Mouse (Mus musculus): ENCODE results near the gene Catsperg1. TPM values are rescaled to one million over a fixed set of nuclear protein-coding genes. Genes with fewer than 3 reads are reported as not detected.
"Not testable (repeated sequence)": the region's sequence is repeated elsewhere in the genome, so short reads cannot be mapped to it uniquely, and the experiment has no call there.

The Catsperg1 gene
- polyA plus RNA-seq, 1 experiment from 2014 or later = 1.2 TPM

DNA sequence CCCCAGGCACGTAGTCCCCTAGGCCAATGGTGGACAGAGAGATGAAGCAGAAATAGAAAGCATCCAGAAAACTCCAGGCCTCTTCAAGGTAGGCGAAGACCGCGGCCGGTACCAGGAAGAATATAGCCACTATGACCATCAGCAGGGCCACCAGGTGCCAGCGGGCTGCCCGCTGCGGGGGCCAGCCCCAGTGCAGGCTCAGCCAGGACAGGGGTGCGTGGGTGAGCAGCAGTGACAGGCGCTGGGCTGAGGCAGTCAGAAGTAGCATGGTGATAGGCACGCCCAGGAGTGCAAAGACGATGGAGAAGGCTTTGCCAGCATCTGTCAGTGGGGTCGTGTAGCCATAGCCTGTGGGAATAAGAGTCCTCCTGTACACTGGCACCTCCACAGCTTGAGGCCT, 11.7 kb upstream of the Catsperg1 start:
- no peaks in the 10 kb centered on the region for H3K9me3 ChIP-seq (replicated peaks)
- H3K9ac ChIP-seq = no peak overlapping the region
- H3K4me1 ChIP-seq = peaks cover 9% of the 10 kb centered on the region
- H3K36me3 ChIP-seq (ENCODE audit: poor library complexity, severe bottlenecking) = no peaks in the 10 kb centered on the region
- H3K4me3 ChIP-seq = no peak overlapping the region
- no peak for ATAC-seq
- peaks cover 16% of the 10 kb centered on the region for H3K27me3 ChIP-seq
- WGBS = 75% methylated on average over 13 of the region's 13 CpGs
- H3K27ac ChIP-seq = no peak overlapping the region
- no peak overlapping the region for H3K4me2 ChIP-seq

GRCm38 (mm10) chr7:29224756-29225394, 11.0 kb upstream of the Catsperg1 start:
- Histone ChIP-seq H3K4me1 (peaks cover 9% of the 10 kb centered on the region), H3K4me3 (no peak overlapping the region), H3K36me3 (ENCODE audit: poor library complexity, severe bottlenecking) (no peaks in the 10 kb centered on the region), H3K4me2 (peak overlapping the region; percentile 5; the same call in 1 of the 2 replicates), H3K27me3 (peaks cover 11% of the 10 kb centered on the region; the same call in 1 of the 2 replicates), H3K9me3 (replicated peaks) (peaks cover 3% of the 10 kb centered on the region), H3K9ac (no peak overlapping the region), H3K27ac (no peak overlapping the region)
- WGBS = 14% methylated on average over 16 of the region's 16 CpGs
- ATAC-seq = no peak

GRCm38 (mm10) chr7:29214846-29215245, 1.0 kb upstream of the Catsperg1 start:
- Histone ChIP-seq H3K36me3 (ENCODE audit: poor library complexity, severe bottlenecking) (no peaks in the 10 kb centered on the region), H3K4me1 (no peaks in the 10 kb centered on the region), H3K27ac (no peak overlapping the region), H3K4me3 (no peak overlapping the region), H3K9me3 (replicated peaks) (peaks cover 4% of the 10 kb centered on the region), H3K4me2 (no peak overlapping the region), H3K27me3 (peaks cover 15% of the 10 kb centered on the region), H3K9ac (no peak overlapping the region)
- 48% methylated on average over 15 of the region's 15 CpGs for WGBS
- ATAC-seq = no peak

GRCm38 (mm10) chr7:29214236-29214635, 401 bp upstream of the Catsperg1 start:
- 0 out of 2 replicates have a peak, but pooled peaks have one; percentile 7 for ATAC-seq
- WGBS = 77% methylated on average over 2 of the region's 2 CpGs

GRCm38 (mm10) chr7:29212775-29213560, 867 bp downstream of the Catsperg1 start:
- peaks cover 15% of the 10 kb centered on the region for H3K27me3 ChIP-seq
- not testable (repeated sequence) for H3K27ac ChIP-seq; H3K36me3 ChIP-seq (ENCODE audit: poor library complexity, severe bottlenecking); H3K4me1 ChIP-seq; H3K9me3 ChIP-seq (replicated peaks); H3K9ac ChIP-seq
- H3K4me2 ChIP-seq = peak overlapping the region; percentile 53
- 16% methylated on average over 40 of the region's 40 CpGs for WGBS
- peak overlapping the region; percentile 27 for H3K4me3 ChIP-seq
- peak; percentile 25; the same call in 1 of the 2 replicates for ATAC-seq

More at GRCm38 (mm10) chr7:29214236-29214635, 401 bp upstream of the Catsperg1 start:
- Histone ChIP-seq H3K9ac (no peak overlapping the region), H3K9me3 (replicated peaks) (no peaks in the 10 kb centered on the region), H3K36me3 (ENCODE audit: poor library complexity, severe bottlenecking) (no peaks in the 10 kb centered on the region), H3K27ac (no peak overlapping the region), H3K4me1 (no peaks in the 10 kb centered on the region), H3K4me3 (no peak overlapping the region), H3K4me2 (peak overlapping the region; percentile 53; the same call in 1 of the 2 replicates), H3K27me3 (peaks cover 15% of the 10 kb centered on the region)

DNA sequence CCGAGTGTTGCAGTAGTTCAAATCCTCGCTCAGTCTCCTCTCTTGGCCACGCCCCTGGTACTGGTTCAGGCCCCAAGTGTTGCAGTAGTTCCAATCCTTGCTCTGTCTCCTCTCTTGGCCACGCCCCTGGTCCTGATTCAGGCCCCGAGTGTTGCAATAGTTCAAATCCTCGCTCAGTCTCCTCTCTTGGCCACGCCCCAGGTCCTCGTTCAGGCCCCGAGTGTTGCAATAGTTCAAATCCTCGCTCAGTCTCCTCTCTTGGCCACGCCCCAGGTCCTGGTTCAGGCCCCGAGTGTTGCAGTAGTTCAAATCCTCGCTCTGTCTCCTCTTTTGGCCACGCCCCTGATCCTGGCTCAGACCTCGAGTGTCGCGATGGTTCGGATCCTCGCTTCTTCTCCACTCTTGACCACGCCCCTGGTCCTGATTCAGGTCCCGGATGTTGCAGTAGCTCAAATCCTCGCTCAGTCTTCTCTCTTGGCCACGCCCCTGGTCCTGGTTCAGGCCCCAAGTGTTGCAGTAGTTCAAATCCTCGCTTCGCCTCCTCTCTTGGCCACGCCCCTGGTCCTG, 1.6 kb downstream of the Catsperg1 start:
- Histone ChIP-seq H3K36me3 (ENCODE audit: poor library complexity, severe bottlenecking) (no peaks in the 10 kb centered on the region), H3K9me3 (replicated peaks) (no peaks in the 10 kb centered on the region), H3K4me2 (peak overlapping the region; percentile 53), H3K27ac (no peak overlapping the region), H3K9ac (no peak overlapping the region), H3K4me1 (no peaks in the 10 kb centered on the region), H3K4me3 (peak overlapping the region; percentile 3; the same call in 1 of the 2 replicates), H3K27me3 (peaks cover 15% of the 10 kb centered on the region)
- ATAC-seq = no peak
- WGBS = 15% methylated on average over 26 of the region's 26 CpGs

DNA sequence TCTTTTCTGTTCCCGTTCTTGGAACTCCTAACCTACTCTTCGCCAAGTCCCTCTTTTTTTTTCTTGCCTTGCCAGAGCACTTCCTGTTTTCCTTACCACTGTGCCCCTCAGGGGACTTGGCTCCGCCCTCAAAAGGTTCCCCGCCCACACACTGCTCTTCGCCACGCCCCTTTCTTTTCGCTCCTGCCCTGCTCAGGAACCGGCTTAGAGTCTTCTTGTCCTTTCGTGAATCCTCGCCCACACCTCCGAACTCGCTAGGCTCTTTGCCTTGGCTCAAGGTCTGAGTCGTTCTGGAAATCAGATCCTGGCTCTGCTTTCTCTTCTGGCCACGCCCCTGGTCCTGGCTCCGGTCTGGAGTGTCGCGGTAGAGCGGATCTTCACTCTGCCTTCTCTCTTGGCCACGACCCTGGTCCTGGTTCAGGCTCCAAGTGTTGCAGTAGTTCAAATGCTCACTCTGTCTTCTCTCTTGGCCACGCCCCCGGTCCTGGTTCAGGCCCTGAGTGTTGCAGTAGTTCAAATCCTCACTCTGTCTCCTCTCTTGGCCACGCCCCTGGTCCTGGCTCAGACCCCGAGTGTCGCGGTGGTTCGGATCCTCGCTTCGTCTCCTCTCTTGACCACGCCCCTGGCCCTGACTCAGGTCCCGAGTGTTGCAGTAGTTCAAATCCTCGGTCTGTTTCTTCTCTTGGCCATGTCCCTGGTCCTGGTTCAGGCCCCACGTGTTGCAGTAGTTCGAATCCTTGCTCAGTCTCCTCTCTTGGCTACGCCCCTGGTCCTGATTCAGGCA, 2.2 kb downstream of the Catsperg1 start:
- no peaks in the 10 kb centered on the region for H3K36me3 ChIP-seq (ENCODE audit: poor library complexity, severe bottlenecking)
- peak; percentile 42; the same call in 1 of the 2 replicates for ATAC-seq
- 7% methylated on average over 34 of the region's 34 CpGs for WGBS

GRCm38 (mm10) chr7:29211013-29211412, 2.8 kb downstream of the Catsperg1 start:
- peak overlapping the region; percentile 47 for H3K4me2 ChIP-seq
- not testable (repeated sequence) for H3K36me3 ChIP-seq (ENCODE audit: poor library complexity, severe bottlenecking); H3K9ac ChIP-seq; H3K9me3 ChIP-seq (replicated peaks); H3K4me1 ChIP-seq; H3K27ac ChIP-seq
- 23% methylated on average over 15 of the region's 15 CpGs for WGBS
- ATAC-seq = 0 out of 2 replicates have a peak, but pooled peaks have one; percentile 31
- H3K27me3 ChIP-seq = peaks cover 15% of the 10 kb centered on the region
- peak overlapping the region; percentile 32 for H3K4me3 ChIP-seq

More for the DNA sequence above, 2.2 kb downstream of the Catsperg1 start:
- Histone ChIP-seq H3K27ac (no peak overlapping the region), H3K9me3 (replicated peaks) (no peaks in the 10 kb centered on the region), H3K4me2 (peak overlapping the region; percentile 47), H3K4me1 (no peaks in the 10 kb centered on the region), H3K27me3 (peaks cover 15% of the 10 kb centered on the region), H3K4me3 (peak overlapping the region; percentile 32), H3K9ac (no peak overlapping the region)

- H3K36me3 ChIP-seq (ENCODE audit: poor library complexity, severe bottlenecking) = no peaks in the 10 kb centered on the region
- WGBS = 89% methylated on average over 6 of the region's 6 CpGs
- ATAC-seq = no peak
These were observed 11.3 kb downstream of the Catsperg1 start for GRCm38 (mm10) chr7:29202577-29202976.

DNA sequence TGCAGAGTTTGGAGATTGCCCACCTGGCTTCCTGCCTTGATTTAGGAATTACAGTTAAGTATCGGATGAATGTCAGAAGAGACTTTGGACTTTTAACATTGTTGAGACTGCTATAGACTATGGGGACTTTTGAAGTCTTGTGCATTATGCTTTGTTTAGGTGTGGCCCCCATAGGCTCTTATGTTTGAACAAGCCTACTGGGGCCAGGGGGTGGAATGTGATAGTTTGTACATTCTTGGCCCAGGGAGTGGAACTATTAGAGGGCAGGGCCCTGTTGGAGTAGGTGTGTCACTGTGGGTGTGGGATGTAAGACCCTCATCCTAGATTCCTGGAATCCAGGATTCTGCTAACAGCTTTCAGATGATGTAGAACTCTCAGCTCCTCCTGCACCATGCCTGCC, 19.6 kb downstream of the Catsperg1 start:
- H3K4me1 ChIP-seq; H3K9me3 ChIP-seq (replicated peaks); H3K4me3 ChIP-seq; ATAC-seq; H3K4me2 ChIP-seq; H3K36me3 ChIP-seq (ENCODE audit: poor library complexity, severe bottlenecking); H3K9ac ChIP-seq; H3K27me3 ChIP-seq; H3K27ac ChIP-seq: not testable (repeated sequence)
- 94% methylated on average over 1 of the region's 1 CpGs for WGBS

More at GRCm38 (mm10) chr7:29202577-29202976, 11.3 kb downstream of the Catsperg1 start:
- no peak overlapping the region for H3K4me3 ChIP-seq
- no peaks in the 10 kb centered on the region for H3K27me3 ChIP-seq
- H3K4me1 ChIP-seq = no peaks in the 10 kb centered on the region
- no peak overlapping the region for H3K27ac ChIP-seq
- H3K4me2 ChIP-seq = no peak overlapping the region
- no peaks in the 10 kb centered on the region for H3K9me3 ChIP-seq (replicated peaks)
- H3K9ac ChIP-seq = no peak overlapping the region

DNA sequence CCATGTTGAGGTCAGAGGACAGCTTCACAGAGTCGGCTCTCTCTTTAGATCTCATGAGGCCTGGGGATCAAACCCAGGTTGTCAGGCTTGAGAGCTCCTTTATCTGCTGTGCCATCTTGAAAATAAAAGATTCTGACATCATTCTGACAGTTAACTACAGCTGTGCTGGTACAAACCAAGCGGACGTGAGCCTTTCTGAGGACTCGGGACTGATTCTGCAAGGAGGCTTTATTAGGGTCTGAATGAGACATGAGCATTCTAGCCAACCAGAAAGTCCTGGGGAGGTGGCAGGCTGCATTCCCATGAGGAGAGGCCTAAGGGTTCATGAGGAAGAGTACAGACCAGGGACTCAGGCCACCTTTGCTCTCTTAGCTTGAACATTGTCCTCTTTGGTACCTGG, 32.5 kb downstream of the Catsperg1 start:
- not testable (repeated sequence) for H3K4me2 ChIP-seq; H3K27me3 ChIP-seq; H3K27ac ChIP-seq; H3K9ac ChIP-seq; H3K9me3 ChIP-seq (replicated peaks); ATAC-seq; H3K36me3 ChIP-seq (ENCODE audit: poor library complexity, severe bottlenecking); H3K4me3 ChIP-seq
- H3K4me1 ChIP-seq = peaks cover 20% of the 10 kb centered on the region
- WGBS = 85% methylated on average over 4 of the region's 4 CpGs

Measured in forebrain, embryonic 13.5 days (tissue).